ENCODE assay signal across 15 mouse cellular contexts in genomic region chr5:28315526-28315925, GRCm38 (mm10). TPM values are rescaled to one million over a fixed set of nuclear protein-coding genes. Genes with fewer than 3 reads are reported as not detected.
DNase-seq lines count a peak whose midpoint lies in the region; ATAC-seq and TF ChIP-seq lines count a peak whose summit lies in the region.
"Had no signal": no experiment of that assay in that cellular context is flagged by ENCODE, and none has a peak within 500 bp of the region (broad histone marks: within the 10 kb centered on the region; RNA-seq: fewer than 3 reads in every experiment).

No protein-coding gene starts in this region.

- no peak; the same call in 1 of the 2 replicates for TF ChIP-seq EP300 in lung, postnatal 0 days (IDR thresholded peaks at IDR 0.05)

- TF ChIP-seq POLR2A in lung, adult 2 months (IDR thresholded peaks at IDR 0.05; ENCODE audit: borderline replicate concordance, extremely low read depth, low read depth, low read length), result no peak

- 47% methylated on average over 8 of the region's 8 CpGs for WGBS in lung, postnatal 0 days
- WGBS in lung, adult 2 months, result 52% methylated on average over 8 of the region's 8 CpGs

- no peak for TF ChIP-seq CTCF in lung, postnatal 0 days (IDR thresholded peaks at IDR 0.05)
- no peak for TF ChIP-seq CTCF in lung, adult 2 months (IDR thresholded peaks at IDR 0.05; ENCODE audit: insufficient read depth, low read length)
- no peak for TF ChIP-seq CTCF in left cerebral cortex, adult 2 months (IDR thresholded peaks at IDR 0.05)

- no peak overlapping the region for H3K4me3 ChIP-seq in lung, postnatal 0 days (ENCODE audit: low read depth, low read length)
- no peak overlapping the region for H3K4me3 ChIP-seq in lung, adult 2 months (replicated peaks; ENCODE audit: extremely low read depth, low read depth, low read length)
- no peak overlapping the region for H3K4me3 ChIP-seq in left cerebral cortex, adult 2 months

- H3K4me1 ChIP-seq in lung, postnatal 0 days (ENCODE audit: insufficient read depth, low read depth, low read length), result 0 out of 2 replicates have a peak, but pooled peaks cover 3% of the 10 kb centered on the region
- peaks cover 11% of the 10 kb centered on the region for H3K4me1 ChIP-seq in lung, adult 2 months (ENCODE audit: control insufficient read depth, insufficient read depth, low read length)

- H3K27me3 ChIP-seq in lung, postnatal 0 days (replicated peaks; ENCODE audit: insufficient read depth, low read length), result no peaks in the 10 kb centered on the region
- H3K27me3 ChIP-seq: heart, embryonic 15.5 days; hindbrain, embryonic 15.5 days had no signal

- intact Hi-C loops in left cerebral cortex, adult 2 months (cut with DNase I), result loop anchor here (10.0 kb wide), 1 partner anchor 241 kb away; the partner anchor contains the start of gene Insig1

- peak; percentile 68 for DNase-seq in lung, postnatal 0 days (ENCODE audit: low spot score)
- DNase-seq in lung, adult 2 months, result no peak
- peak; percentile 79 for DNase-seq in MEL-GATA-1-ER (ENCODE audit: extremely low read depth, low read depth)
- peak; percentile 46 for DNase-seq in lung, postnatal 36 days
- peak; percentile 46 for DNase-seq in thymus, postnatal 14 days
- DNase-seq in layer of hippocampus, postnatal 10 days (ENCODE audit: low spot score in 2 of 2), result no peak
- no peak for DNase-seq in left cerebral cortex, adult 2 months (ENCODE audit: extremely low spot score in 1 of 2, low spot score in 2 of 2)
- DNase-seq in layer of hippocampus, postnatal 36 days, result no peak
- DNase-seq: cerebellum, postnatal 36 days; gastrocnemius, adult 2 months; kidney, postnatal 25 days; right cerebral cortex, adult 18-20 months had no signal

- ATAC-seq in lung, postnatal 0 days, result no peak

- H3K36me3 ChIP-seq in lung, postnatal 0 days (ENCODE audit: insufficient read depth, low read length), result no peaks in the 10 kb centered on the region
- H3K36me3 ChIP-seq: heart, embryonic 15.5 days; hindbrain, embryonic 15.5 days had no signal

- H3K9me3 ChIP-seq in lung, postnatal 0 days (ENCODE audit: low read length), result no peaks in the 10 kb centered on the region
- H3K9me3 ChIP-seq: heart, embryonic 15.5 days; hindbrain, embryonic 15.5 days had no signal

- H3K4me2 ChIP-seq in lung, postnatal 0 days (replicated peaks; ENCODE audit: low read depth, low read length), result no peak overlapping the region

- no peak overlapping the region for H3K27ac ChIP-seq in lung, postnatal 0 days (ENCODE audit: low read length)
- H3K27ac ChIP-seq in left cerebral cortex, adult 2 months, result no peak overlapping the region; the same call in 1 of the 2 replicates
- H3K27ac ChIP-seq: heart, embryonic 15.5 days; stomach, postnatal 0 days had no signal

- no peak overlapping the region for H3K9ac ChIP-seq in lung, postnatal 0 days (replicated peaks; ENCODE audit: low read depth)
- H3K9ac ChIP-seq: heart, embryonic 15.5 days had no signal

RNA-seq across cellular contexts. Expression of gene Rbm33, which starts 1.4 kb away (rescaled TPM):
- polyA plus RNA-seq in lung, postnatal 0 days (2015; fragmentation: Nextera tagmentation; extraction: Ambion mirVana), result 7.4 and 8.6 TPM in 2 replicates
- 25.5 and 31.2 TPM in 2 replicates for polyA plus RNA-seq in lung, adult 2 months (2012; rRNA removed)
- 10 to 100 TPM; 53.5 to 69.9 TPM for total RNA-seq in layer of hippocampus, postnatal 10 days (2021)
- 10 to 100 TPM; 72.1 to 75.2 TPM for total RNA-seq in left cerebral cortex, adult 2 months (2021)
- total RNA-seq in layer of hippocampus, postnatal 36 days (2021), result 10 to 100 TPM; 67.4 to 74.1 TPM

Comparison
In these comparisons a context has a peak if more than half of its experiments do, and no peak if none do; other contexts are left out.
1. DNase-seq: peak in lung, postnatal 0 days (single experiment), MEL-GATA-1-ER (single experiment), lung, postnatal 36 days (single experiment) and thymus, postnatal 14 days (single experiment); none in lung, adult 2 months (single experiment), layer of hippocampus, postnatal 10 days (0 of 2), left cerebral cortex, adult 2 months (0 of 2) and layer of hippocampus, postnatal 36 days (0 of 2).